Mouse (Mus musculus) midbrain, embryonic 11.5 days (tissue): Measurements from ENCODE around the gene Arl5c. TPM values are rescaled to one million over a fixed set of nuclear protein-coding genes. Genes with fewer than 3 reads are reported as not detected.

ENCODE experiments used
- microRNA-seq: library from miRNA; unstranded; fragments of <30 nt; microRNA quantifications from one replicate; pipeline ENCODE4, GENCODE M21; 2017
- polyA plus RNA-seq: library from polyadenylated mRNA; unstranded; fragments of >200 nt; fragmentation: Nextera tagmentation; extraction: Ambion mirVana; gene quantifications from 2 replicates; pipeline ENCODE4 v1.2.1, GENCODE M21; 2014

Gene Arl5c
- polyA plus RNA-seq, 1 experiment from 2014 or later: 8.9 TPM

Small RNA genes lying within 50 kb of the gene (microRNA-seq; reads per million reads assigned to microRNA genes)
- not detected for gene Gm22461
- gene Gm27597: not detected

Other genes starting within 250 kb of the Arl5c start
- 12.6 and 15.0 TPM in 2 replicates for gene Cwc25, start 229.6 kb downstream of the Arl5c start, polyA plus RNA-seq
- gene 1700001P01Rik, start 220.3 kb downstream of the Arl5c start, polyA plus RNA-seq: 0.47 and 0.78 TPM in 2 replicates
- gene Rpl23, start 213.7 kb downstream of the Arl5c start, polyA plus RNA-seq: 441 and 443 TPM in 2 replicates
- gene Lasp1, start 197.2 kb downstream of the Arl5c start, polyA plus RNA-seq: 52.6 and 59.2 TPM in 2 replicates
- 14.7 and 17.3 TPM in 2 replicates for gene B230217C12Rik, start 155.4 kb downstream of the Arl5c start, polyA plus RNA-seq
- gene Fbxo47, start 112.0 kb downstream of the Arl5c start, polyA plus RNA-seq: 0.83 and 0.96 TPM in 2 replicates
- 0.14 TPM in 1 of 2 replicates, not detected in the other for gene Plxdc1, start 9.7 kb downstream of the Arl5c start, polyA plus RNA-seq
- 9.7 and 10.3 TPM in 2 replicates for gene Cacnb1, start 26.9 kb upstream of the Arl5c start, polyA plus RNA-seq
- gene Rpl19, start 30.5 kb upstream of the Arl5c start, polyA plus RNA-seq: 945 and 991 TPM in 2 replicates
- 0.37 and 0.47 TPM in 2 replicates for gene Stac2, start 57.3 kb upstream of the Arl5c start, polyA plus RNA-seq
- 23.4 and 24.9 TPM in 2 replicates for gene Fbxl20, start 154.2 kb upstream of the Arl5c start, polyA plus RNA-seq
- gene Med1, start 197.1 kb upstream of the Arl5c start, polyA plus RNA-seq: 78.4 and 80.5 TPM in 2 replicates
- 11.1 and 12.1 TPM in 2 replicates for gene Cdk12, start 206.9 kb upstream of the Arl5c start, polyA plus RNA-seq